Mouse (Mus musculus): ENCODE data around the gene Gm3194. TPM values are rescaled to one million over a fixed set of nuclear protein-coding genes. Genes with fewer than 3 reads are reported as not detected.
"Not testable (repeated sequence)": the region's sequence is repeated elsewhere in the genome, so short reads cannot be mapped to it uniquely, and the experiment has no call there.

The Gm3194 gene
- not detected in 2 replicates for polyA plus RNA-seq (2012; ENCODE audit: insufficient read depth, insufficient read length, low replicate concordance, missing spikeins)

DNA sequence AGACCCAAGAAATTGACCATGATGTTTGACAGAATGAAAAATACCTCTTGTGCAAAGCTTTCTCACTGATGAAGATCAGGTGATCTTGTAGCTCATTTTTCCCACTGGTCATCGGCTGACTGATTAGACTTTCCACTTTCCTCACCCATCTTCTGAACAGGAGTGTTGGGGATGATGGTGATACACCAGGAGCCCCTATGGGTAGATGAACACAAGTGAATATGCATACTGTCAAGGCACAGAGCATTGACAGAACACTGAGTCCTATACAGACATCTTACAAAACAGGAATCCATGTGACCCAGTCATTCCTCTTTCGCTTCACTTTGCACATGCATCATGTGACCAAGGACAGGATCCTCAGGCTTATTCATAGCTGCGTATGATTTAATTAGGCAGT is at the start of gene Gm3194:
Gene Gm3194 (minus strand): TSS at position 101 of the 400 bp plus-strand sequence.
- WGBS = no CpG with 5 or more reads among the region's 3 CpGs
- H3K27ac ChIP-seq (ENCODE audit: insufficient read depth, low read depth, low read length); H3K4me1 ChIP-seq (ENCODE audit: control insufficient read depth, insufficient read depth, low read length); H3K4me3 ChIP-seq (ENCODE audit: insufficient read depth, low read depth, low read length): not testable (repeated sequence)

DNA sequence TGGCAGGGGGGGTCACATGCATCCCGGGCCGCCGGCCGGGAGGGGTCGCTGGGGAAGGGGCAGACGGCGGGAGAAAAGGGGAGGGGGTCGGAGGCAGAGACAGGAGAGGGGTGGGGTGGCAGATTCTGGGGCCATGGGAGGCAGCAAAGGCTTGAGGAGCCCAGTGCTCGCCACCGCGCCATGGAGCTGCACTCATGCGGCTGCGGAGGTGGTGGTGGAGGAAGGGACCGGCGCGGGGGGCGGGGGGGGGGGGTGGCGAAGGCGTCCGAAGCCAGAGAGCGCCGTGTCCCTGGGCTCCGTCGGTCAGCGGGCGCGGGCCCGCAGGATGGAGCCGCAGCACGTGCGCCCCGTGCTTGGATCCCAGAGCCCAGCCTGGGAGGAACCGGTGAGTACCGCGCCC is 46.1 kb upstream of the Gm3194 start, which contains the start of gene Gm3488:
Gene Gm3488 (plus strand): TSS at position 301 of the 400 bp plus-strand sequence.
- H3K4me1 ChIP-seq (ENCODE audit: control insufficient read depth, insufficient read depth, low read length); H3K4me3 ChIP-seq (ENCODE audit: insufficient read depth, low read depth, low read length): not testable (repeated sequence)
- WGBS = no CpG with 5 or more reads among the region's 35 CpGs

DNA sequence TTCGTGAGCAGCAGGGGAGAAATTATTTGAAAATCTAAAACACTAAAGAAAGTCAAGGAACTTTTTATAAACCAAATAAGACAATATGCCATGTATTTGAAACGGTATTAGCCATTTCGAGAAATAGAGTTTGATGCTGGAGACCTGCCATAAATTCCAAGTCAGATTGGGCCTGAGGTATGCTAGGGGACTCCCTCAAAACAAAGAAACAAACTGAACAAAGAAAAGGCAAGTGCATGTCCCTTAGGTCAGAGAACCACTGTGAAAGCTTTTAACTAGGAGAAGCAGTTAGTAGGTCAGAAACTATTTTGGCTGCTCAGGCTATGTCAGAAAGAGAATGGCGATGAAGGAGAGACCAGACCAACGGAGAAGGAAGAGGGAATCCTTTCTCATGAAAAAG is 28.6 kb upstream of the Gm3194 start, which contains the start of gene Gm3187:
Gene Gm3187 (plus strand): TSS at position 301 of the 400 bp plus-strand sequence.
- not testable (repeated sequence) for H3K27ac ChIP-seq (ENCODE audit: insufficient read depth, low read depth, low read length); H3K4me3 ChIP-seq (ENCODE audit: insufficient read depth, low read depth, low read length); H3K4me1 ChIP-seq (ENCODE audit: control insufficient read depth, insufficient read depth, low read length)
- 89% methylated on average over 4 of the region's 5 CpGs for WGBS

More for the DNA sequence above, 46.1 kb upstream of the Gm3194 start, which contains the start of gene Gm3488:
- not testable (repeated sequence) for H3K27ac ChIP-seq (ENCODE audit: insufficient read depth, low read depth, low read length)

DNA sequence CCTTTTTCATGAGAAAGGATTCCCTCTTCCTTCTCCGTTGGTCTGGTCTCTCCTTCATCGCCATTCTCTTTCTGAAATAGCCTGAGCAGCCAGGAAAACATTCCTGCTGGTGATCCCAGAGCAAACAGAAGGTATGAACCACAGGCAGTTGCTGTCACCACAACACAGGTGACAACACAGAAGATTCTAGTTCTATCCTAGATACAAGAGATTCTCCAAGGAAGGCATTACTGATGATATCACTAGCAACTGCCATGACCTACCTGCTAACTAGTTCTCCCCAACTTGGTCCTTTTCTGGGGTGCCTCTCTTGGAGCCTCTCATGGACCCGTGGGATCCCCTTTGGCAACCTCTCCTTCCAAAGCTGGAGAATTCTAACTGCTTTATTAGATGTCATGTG is 22.5 kb upstream of the Gm3194 start, which contains the start of gene Gm8246:
Gene Gm8246 (minus strand): TSS at position 101 of the 400 bp plus-strand sequence.
- not testable (repeated sequence) for H3K4me1 ChIP-seq (ENCODE audit: control insufficient read depth, insufficient read depth, low read length); H3K27ac ChIP-seq (ENCODE audit: insufficient read depth, low read depth, low read length); H3K4me3 ChIP-seq (ENCODE audit: insufficient read depth, low read depth, low read length)
- WGBS = no CpG with 5 or more reads among the region's 3 CpGs

DNA sequence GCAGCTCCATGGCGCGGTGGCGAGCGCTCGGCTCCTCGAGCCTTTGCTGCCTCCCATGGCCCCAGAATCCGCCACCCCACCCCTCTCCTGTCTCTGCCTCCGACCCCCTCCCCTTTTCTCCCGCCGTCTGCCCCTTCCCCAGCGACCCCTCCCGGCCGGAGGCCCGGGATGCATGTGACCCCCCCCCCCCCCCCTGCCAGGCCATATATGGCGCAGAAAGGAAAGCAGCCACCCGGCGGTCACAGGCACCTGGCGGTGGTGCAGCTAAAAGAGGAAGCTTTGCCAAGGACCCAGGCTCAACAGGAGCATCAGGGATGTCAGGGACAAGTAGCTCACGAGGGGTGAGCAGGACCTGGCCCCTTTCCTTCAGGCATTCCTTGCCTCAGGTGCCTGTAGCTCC is 5.2 kb upstream of the Gm3194 start:
- not testable (repeated sequence) for H3K4me3 ChIP-seq (ENCODE audit: insufficient read depth, low read depth, low read length)
- no CpG with 5 or more reads among the region's 19 CpGs for WGBS

DNA sequence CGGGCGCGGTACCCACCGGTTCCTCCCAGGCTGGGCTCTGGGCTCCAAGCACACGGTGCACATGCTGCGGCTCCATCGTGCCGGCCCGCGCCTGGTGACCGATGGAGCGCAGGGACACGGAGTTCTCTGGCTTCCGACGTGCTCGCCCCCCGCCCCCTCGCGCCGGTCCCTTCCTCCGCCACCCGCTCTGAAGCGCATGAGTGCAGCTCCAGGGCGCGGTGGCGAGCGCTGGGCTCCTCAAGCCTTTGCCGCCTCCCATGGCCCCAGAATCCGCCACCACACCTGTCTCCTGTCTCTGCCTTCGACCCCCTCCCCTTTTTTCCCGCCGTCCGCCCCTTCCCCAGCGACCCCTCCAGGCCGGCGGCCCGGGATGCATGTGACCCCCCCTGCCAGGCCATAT is 66.3 kb downstream of the Gm3194 start, which contains the start of gene Gm3500:
Gene Gm3500 (minus strand): TSS at position 101 of the 400 bp plus-strand sequence.
- H3K27ac ChIP-seq (ENCODE audit: insufficient read depth, low read depth, low read length); H3K4me1 ChIP-seq (ENCODE audit: control insufficient read depth, insufficient read depth, low read length); H3K4me3 ChIP-seq (ENCODE audit: insufficient read depth, low read depth, low read length): not testable (repeated sequence)
- no CpG with 5 or more reads among the region's 37 CpGs for WGBS

More for the DNA sequence above, 5.2 kb upstream of the Gm3194 start:
- not testable (repeated sequence) for H3K4me1 ChIP-seq (ENCODE audit: control insufficient read depth, insufficient read depth, low read length); H3K27ac ChIP-seq (ENCODE audit: insufficient read depth, low read depth, low read length)

Other genes starting within 250 kb of the Gm3194 start
- not detected in 2 replicates for gene Gm3526, start 194.9 kb downstream of the Gm3194 start, polyA plus RNA-seq (2012; ENCODE audit: insufficient read depth, insufficient read length, low replicate concordance, missing spikeins)
- gene Gm3542, start 120.5 kb downstream of the Gm3194 start, polyA plus RNA-seq (2012; ENCODE audit: insufficient read depth, insufficient read length, low replicate concordance, missing spikeins) = not detected in 2 replicates
- not detected in 2 replicates for gene Gm3500, start 66.4 kb downstream of the Gm3194 start, polyA plus RNA-seq (2012; ENCODE audit: insufficient read depth, insufficient read length, low replicate concordance, missing spikeins)
- gene Gm8246, start 22.4 kb upstream of the Gm3194 start, polyA plus RNA-seq (2012; ENCODE audit: insufficient read depth, insufficient read length, low replicate concordance, missing spikeins) = not detected in 2 replicates
- gene Gm3187, start 28.7 kb upstream of the Gm3194 start, polyA plus RNA-seq (2012; ENCODE audit: insufficient read depth, insufficient read length, low replicate concordance, missing spikeins) = not detected in 2 replicates
- gene Gm3488, start 46.2 kb upstream of the Gm3194 start, polyA plus RNA-seq (2012; ENCODE audit: insufficient read depth, insufficient read length, low replicate concordance, missing spikeins) = not detected in 2 replicates
- gene Gm3532, start 83.0 kb upstream of the Gm3194 start, polyA plus RNA-seq (2012; ENCODE audit: insufficient read depth, insufficient read length, low replicate concordance, missing spikeins) = not detected in 2 replicates
- not detected in 2 replicates for gene Gm8265, start 177.6 kb upstream of the Gm3194 start, polyA plus RNA-seq (2012; ENCODE audit: insufficient read depth, insufficient read length, low replicate concordance, missing spikeins)
- not detected in 2 replicates for gene Gm9603, start 232.0 kb upstream of the Gm3194 start, polyA plus RNA-seq (2012; ENCODE audit: insufficient read depth, insufficient read length, low replicate concordance, missing spikeins)

Measured in olfactory bulb, adult 2 months (tissue).